Mouse (Mus musculus): ENCODE results near the gene Cd40. TPM values are rescaled to one million over a fixed set of nuclear protein-coding genes. Genes with fewer than 3 reads are reported as not detected.
A peak's percentile ranks its signal among the peaks of the same experiment; 100 is the strongest.

Cd40 gene
- polyA plus RNA-seq, 1 experiment from 2014 or later: 8.2 TPM

GRCm38 (mm10) chr2:165100749-165101148 is 45.3 kb downstream of the Cd40 start:
- DNase-seq (ENCODE audit: low spot score) (no peak), ATAC-seq (no peak)
- H3K27ac ChIP-seq (ENCODE audit: low read depth, low read length): no peak overlapping the region
- H3K36me3 ChIP-seq (ENCODE audit: control insufficient read depth, insufficient read depth, low read length): no peaks in the 10 kb centered on the region
- no peak overlapping the region for H3K9ac ChIP-seq (ENCODE audit: low read length)
- H3K9me3 ChIP-seq (replicated peaks; ENCODE audit: control insufficient read depth, low read length): no peaks in the 10 kb centered on the region
- H3K27me3 ChIP-seq (replicated peaks; ENCODE audit: control insufficient read depth, insufficient read depth, low read length): no peaks in the 10 kb centered on the region
- 12% methylated on average over 6 of the region's 6 CpGs for WGBS
- no peak overlapping the region for H3K4me3 ChIP-seq (ENCODE audit: low read depth, low read length)
- H3K4me2 ChIP-seq (ENCODE audit: low read length): no peak overlapping the region
- H3K4me1 ChIP-seq (ENCODE audit: control insufficient read depth, insufficient read depth, low read length): peaks cover 16% of the 10 kb centered on the region

GRCm38 (mm10) chr2:165102920-165103319 is 47.5 kb downstream of the Cd40 start:
- no peaks in the 10 kb centered on the region for H3K9me3 ChIP-seq (replicated peaks; ENCODE audit: control insufficient read depth, low read length)
- H3K9ac ChIP-seq (ENCODE audit: low read length): no peak overlapping the region
- no peak overlapping the region for H3K4me2 ChIP-seq (ENCODE audit: low read length)
- 84% methylated on average over 3 of the region's 3 CpGs for WGBS
- peaks cover 8% of the 10 kb centered on the region for H3K4me1 ChIP-seq (ENCODE audit: control insufficient read depth, insufficient read depth, low read length)
- no peaks in the 10 kb centered on the region for H3K27me3 ChIP-seq (replicated peaks; ENCODE audit: control insufficient read depth, insufficient read depth, low read length)
- DNase-seq (ENCODE audit: low spot score) (no peak), ATAC-seq (no peak)
- no peak overlapping the region for H3K4me3 ChIP-seq (ENCODE audit: low read depth, low read length)
- H3K36me3 ChIP-seq (ENCODE audit: control insufficient read depth, insufficient read depth, low read length): no peaks in the 10 kb centered on the region
- H3K27ac ChIP-seq (ENCODE audit: low read depth, low read length): no peak overlapping the region

- no peaks in the 10 kb centered on the region for H3K9me3 ChIP-seq (replicated peaks; ENCODE audit: control insufficient read depth, low read length)
- 34% methylated on average over 16 of the region's 16 CpGs for WGBS
- H3K36me3 ChIP-seq (ENCODE audit: control insufficient read depth, insufficient read depth, low read length): no peaks in the 10 kb centered on the region
- DNase-seq (ENCODE audit: low spot score) (peak; percentile 52), ATAC-seq (peak; percentile 50)
- no peak overlapping the region for H3K4me3 ChIP-seq (ENCODE audit: low read depth, low read length)
- no peak overlapping the region for H3K27ac ChIP-seq (ENCODE audit: low read depth, low read length)
- no peak overlapping the region for H3K4me2 ChIP-seq (ENCODE audit: low read length)
- no peak overlapping the region for H3K9ac ChIP-seq (ENCODE audit: low read length)
- H3K4me1 ChIP-seq (ENCODE audit: control insufficient read depth, insufficient read depth, low read length): peaks cover 8% of the 10 kb centered on the region
- H3K27me3 ChIP-seq (replicated peaks; ENCODE audit: control insufficient read depth, insufficient read depth, low read length): peaks cover 6% of the 10 kb centered on the region
Observed at GRCm38 (mm10) chr2:165105513-165106079, 50.2 kb downstream of the Cd40 start.

GRCm38 (mm10) chr2:165106585-165106984 is 51.2 kb downstream of the Cd40 start:
- WGBS: 18% methylated on average over 18 of the region's 18 CpGs
- peak; percentile 4; the same call in 1 of the 2 replicates for ATAC-seq
- H3K9me3 ChIP-seq (replicated peaks; ENCODE audit: control insufficient read depth, low read length): no peaks in the 10 kb centered on the region
- H3K9ac ChIP-seq (ENCODE audit: low read length): no peak overlapping the region
- H3K4me3 ChIP-seq (ENCODE audit: low read depth, low read length): no peak overlapping the region
- no peak overlapping the region for H3K4me2 ChIP-seq (ENCODE audit: low read length)
- DNase-seq (ENCODE audit: low spot score): no peak
- peaks cover 5% of the 10 kb centered on the region for H3K4me1 ChIP-seq (ENCODE audit: control insufficient read depth, insufficient read depth, low read length)
- H3K27ac ChIP-seq (ENCODE audit: low read depth, low read length): no peak overlapping the region
- H3K36me3 ChIP-seq (ENCODE audit: control insufficient read depth, insufficient read depth, low read length): no peaks in the 10 kb centered on the region
- H3K27me3 ChIP-seq (replicated peaks; ENCODE audit: control insufficient read depth, insufficient read depth, low read length): peaks cover 13% of the 10 kb centered on the region

GRCm38 (mm10) chr2:165112149-165112548 is 56.7 kb downstream of the Cd40 start:
- Histone ChIP-seq H3K4me3 (ENCODE audit: low read depth, low read length) (no peak overlapping the region), H3K4me1 (ENCODE audit: control insufficient read depth, insufficient read depth, low read length) (0 out of 2 replicates have a peak, but pooled peaks cover 4% of the 10 kb centered on the region), H3K27ac (ENCODE audit: low read depth, low read length) (no peak overlapping the region), H3K36me3 (ENCODE audit: control insufficient read depth, insufficient read depth, low read length) (no peaks in the 10 kb centered on the region), H3K4me2 (ENCODE audit: low read length) (peak overlapping the region; percentile 34), H3K9ac (ENCODE audit: low read length) (no peak overlapping the region), H3K9me3 (replicated peaks; ENCODE audit: control insufficient read depth, low read length) (no peaks in the 10 kb centered on the region), H3K27me3 (replicated peaks; ENCODE audit: control insufficient read depth, insufficient read depth, low read length) (peaks cover 31% of the 10 kb centered on the region)
- under 1% methylated on average over 46 of the region's 54 CpGs for WGBS
- peak; percentile 66 for ATAC-seq
- DNase-seq (ENCODE audit: low spot score): peak; percentile 88

GRCm38 (mm10) chr2:165113733-165114132 is 58.3 kb downstream of the Cd40 start:
- 0 out of 2 replicates have a peak, but pooled peaks have one; percentile 19 for ATAC-seq
- peak; percentile 54 for DNase-seq (ENCODE audit: low spot score)
- peaks cover 31% of the 10 kb centered on the region for H3K27me3 ChIP-seq (replicated peaks; ENCODE audit: control insufficient read depth, insufficient read depth, low read length)

GRCm38 (mm10) chr2:165120765-165121164 is 65.3 kb downstream of the Cd40 start:
- H3K4me2 ChIP-seq (ENCODE audit: low read length): no peak overlapping the region
- H3K4me1 ChIP-seq (ENCODE audit: control insufficient read depth, insufficient read depth, low read length): peaks cover 17% of the 10 kb centered on the region
- H3K9ac ChIP-seq (ENCODE audit: low read length): no peak overlapping the region
- ATAC-seq (peak; percentile 60), DNase-seq (ENCODE audit: low spot score) (peak; percentile 55)
- no peak overlapping the region for H3K27ac ChIP-seq (ENCODE audit: low read depth, low read length)
- H3K36me3 ChIP-seq (ENCODE audit: control insufficient read depth, insufficient read depth, low read length): no peaks in the 10 kb centered on the region
- no peaks in the 10 kb centered on the region for H3K9me3 ChIP-seq (replicated peaks; ENCODE audit: control insufficient read depth, low read length)
- WGBS: 78% methylated on average over 9 of the region's 9 CpGs
- H3K27me3 ChIP-seq (replicated peaks; ENCODE audit: control insufficient read depth, insufficient read depth, low read length): no peaks in the 10 kb centered on the region; the same call in 1 of the 2 replicates
- H3K4me3 ChIP-seq (ENCODE audit: low read depth, low read length): no peak overlapping the region

More at GRCm38 (mm10) chr2:165113733-165114132, 58.3 kb downstream of the Cd40 start:
- no peaks in the 10 kb centered on the region for H3K9me3 ChIP-seq (replicated peaks; ENCODE audit: control insufficient read depth, low read length)
- 30% methylated on average over 11 of the region's 11 CpGs for WGBS
- no peak overlapping the region for H3K27ac ChIP-seq (ENCODE audit: low read depth, low read length)
- H3K4me1 ChIP-seq (ENCODE audit: control insufficient read depth, insufficient read depth, low read length): 0 out of 2 replicates have a peak, but pooled peaks cover 4% of the 10 kb centered on the region
- no peak overlapping the region for H3K4me2 ChIP-seq (ENCODE audit: low read length)
- H3K4me3 ChIP-seq (ENCODE audit: low read depth, low read length): no peak overlapping the region
- H3K9ac ChIP-seq (ENCODE audit: low read length): no peak overlapping the region
- H3K36me3 ChIP-seq (ENCODE audit: control insufficient read depth, insufficient read depth, low read length): no peaks in the 10 kb centered on the region

GRCm38 (mm10) chr2:165121206-165121840 is 65.9 kb downstream of the Cd40 start:
- H3K27ac ChIP-seq (ENCODE audit: low read depth, low read length): no peak overlapping the region
- WGBS: 27% methylated on average over 10 of the region's 10 CpGs

More at GRCm38 (mm10) chr2:165121206-165121840, 65.9 kb downstream of the Cd40 start:
- Histone ChIP-seq H3K4me1 (ENCODE audit: control insufficient read depth, insufficient read depth, low read length) (peaks cover 17% of the 10 kb centered on the region), H3K27me3 (replicated peaks; ENCODE audit: control insufficient read depth, insufficient read depth, low read length) (no peaks in the 10 kb centered on the region), H3K4me3 (ENCODE audit: low read depth, low read length) (no peak overlapping the region), H3K4me2 (ENCODE audit: low read length) (no peak overlapping the region), H3K9ac (ENCODE audit: low read length) (no peak overlapping the region), H3K9me3 (replicated peaks; ENCODE audit: control insufficient read depth, low read length) (no peaks in the 10 kb centered on the region), H3K36me3 (ENCODE audit: control insufficient read depth, insufficient read depth, low read length) (no peaks in the 10 kb centered on the region)
- DNase-seq (ENCODE audit: low spot score) (peak; percentile 83), ATAC-seq (peak; percentile 58)

Data from forebrain, embryonic 14.5 days (tissue).